Mouse (Mus musculus) spleen, adult 2 months (tissue): ENCODE results near the gene Senp3.

Source experiments
- CTCF ChIP-seq: fragments of 200-500 bp; IDR thresholded peaks from 2 replicates; pipeline ENCODE4 v1.5.1; 2011; ENCODE audit warnings: mild to moderate bottlenecking, inconsistent platforms; ENCODE audit not compliant: insufficient read depth, insufficient read length, insufficient replicate concordance; ENCODE audit errors: extremely low read depth
- POLR2A ChIP-seq: fragments of 200-500 bp; IDR thresholded peaks from 2 replicates; pipeline ENCODE4 v1.6.1; 2011; ENCODE audit warnings: low read depth, low read length, inconsistent platforms

DNA sequence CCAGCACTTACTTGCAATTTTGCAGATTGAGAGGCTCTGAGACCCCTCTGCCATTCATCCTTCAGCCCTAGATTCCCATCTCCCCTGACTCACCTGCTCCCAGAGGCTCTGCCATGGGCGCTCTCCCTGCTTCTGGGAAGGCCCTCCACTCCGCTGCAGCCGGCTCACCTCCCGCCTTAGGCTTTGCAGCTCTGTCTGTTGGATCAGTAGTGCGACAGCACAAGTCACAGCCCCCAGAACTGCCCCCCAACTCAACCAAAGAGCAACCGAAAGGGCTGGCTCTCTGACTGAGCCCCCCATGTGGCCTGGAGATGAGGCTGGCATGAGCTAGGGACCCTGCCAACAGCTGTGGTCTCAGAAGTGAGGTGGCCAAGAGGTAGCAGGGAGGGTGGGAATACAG is 3.1 kb upstream of the Senp3 start:
- no peak for TF ChIP-seq CTCF
- TF ChIP-seq POLR2A: no peak
